Mouse (Mus musculus) kidney, adult 8-10 months (tissue): ENCODE data around the gene Rplp2.

ENCODE experiments used
- DNase-seq, 2 experiments: peaks; one replicate each; pipeline ENCODE4 v3.0.0; 2022

Rplp2 gene

GRCm38 (mm10) chr7:141485186-141485585 lies 38.0 kb downstream of the Rplp2 start:
- no peak for DNase-seq

- no peak for DNase-seq
These were observed 38.4 kb downstream of the Rplp2 start for GRCm38 (mm10) chr7:141485606-141486005.

- no peak for DNase-seq
These were observed 39.1 kb downstream of the Rplp2 start for GRCm38 (mm10) chr7:141486239-141486638.

GRCm38 (mm10) chr7:141487141-141487540 lies 40.0 kb downstream of the Rplp2 start:
- DNase-seq, result no peak

- no peak for DNase-seq
These were observed 44.0 kb downstream of the Rplp2 start for GRCm38 (mm10) chr7:141491151-141491550.

GRCm38 (mm10) chr7:141492738-141493137 lies 45.6 kb downstream of the Rplp2 start:
- DNase-seq, result no peak

- DNase-seq, result no peak
These were observed 46.6 kb downstream of the Rplp2 start for GRCm38 (mm10) chr7:141493729-141494128.

- no peak for DNase-seq
These were observed 48.2 kb downstream of the Rplp2 start for GRCm38 (mm10) chr7:141495379-141495778.

- no peak for DNase-seq
These were observed 48.8 kb downstream of the Rplp2 start for GRCm38 (mm10) chr7:141495940-141496339.

GRCm38 (mm10) chr7:141497600-141497999 lies 50.4 kb downstream of the Rplp2 start:
- no peak for DNase-seq
